Mouse (Mus musculus): ENCODE results near the gene Olfr802. TPM values are rescaled to one million over a fixed set of nuclear protein-coding genes. Genes with fewer than 3 reads are reported as not detected.

Gene Olfr802
- polyA plus RNA-seq, 1 experiment from 2014 or later: not detected

Small RNAs within 50 kb of the gene (microRNA-seq; reads per million reads assigned to microRNA genes)
- not detected for gene Gm24485

Other genes with a start within 250 kb of the Olfr802 start
- gene Olfr787, start 226.3 kb downstream of the Olfr802 start, polyA plus RNA-seq (2015; fragmentation: Nextera tagmentation; extraction: Ambion mirVana): not detected in 2 replicates
- not detected in 2 replicates for gene Olfr788, start 217.2 kb downstream of the Olfr802 start, polyA plus RNA-seq (2015; fragmentation: Nextera tagmentation; extraction: Ambion mirVana)
- not detected in 2 replicates for gene Olfr789, start 203.4 kb downstream of the Olfr802 start, polyA plus RNA-seq (2015; fragmentation: Nextera tagmentation; extraction: Ambion mirVana)
- not detected in 2 replicates for gene Olfr790, start 189.7 kb downstream of the Olfr802 start, polyA plus RNA-seq (2015; fragmentation: Nextera tagmentation; extraction: Ambion mirVana)
- not detected in 2 replicates for gene Olfr791, start 166.4 kb downstream of the Olfr802 start, polyA plus RNA-seq (2015; fragmentation: Nextera tagmentation; extraction: Ambion mirVana)
- not detected in 2 replicates for gene Olfr792, start 149.0 kb downstream of the Olfr802 start, polyA plus RNA-seq (2015; fragmentation: Nextera tagmentation; extraction: Ambion mirVana)
- not detected in 2 replicates for gene Olfr794, start 120.5 kb downstream of the Olfr802 start, polyA plus RNA-seq (2015; fragmentation: Nextera tagmentation; extraction: Ambion mirVana)
- not detected in 2 replicates for gene Olfr796, start 75.6 kb downstream of the Olfr802 start, polyA plus RNA-seq (2015; fragmentation: Nextera tagmentation; extraction: Ambion mirVana)
- gene Olfr798, start 60.2 kb downstream of the Olfr802 start, polyA plus RNA-seq (2015; fragmentation: Nextera tagmentation; extraction: Ambion mirVana): not detected in 2 replicates
- not detected in 2 replicates for gene Olfr799, start 50.7 kb downstream of the Olfr802 start, polyA plus RNA-seq (2015; fragmentation: Nextera tagmentation; extraction: Ambion mirVana)
- not detected in 2 replicates for gene Olfr800, start 30.5 kb downstream of the Olfr802 start, polyA plus RNA-seq (2015; fragmentation: Nextera tagmentation; extraction: Ambion mirVana)
- gene Olfr801, start 14.3 kb downstream of the Olfr802 start, polyA plus RNA-seq (2015; fragmentation: Nextera tagmentation; extraction: Ambion mirVana): not detected in 2 replicates
- not detected in 2 replicates for gene Olfr803, start 6.1 kb upstream of the Olfr802 start, polyA plus RNA-seq (2015; fragmentation: Nextera tagmentation; extraction: Ambion mirVana)
- not detected in 2 replicates for gene Olfr804, start 15.0 kb upstream of the Olfr802 start, polyA plus RNA-seq (2015; fragmentation: Nextera tagmentation; extraction: Ambion mirVana)
- gene Olfr805, start 41.2 kb upstream of the Olfr802 start, polyA plus RNA-seq (2015; fragmentation: Nextera tagmentation; extraction: Ambion mirVana): not detected in 2 replicates
- gene Olfr806, start 53.8 kb upstream of the Olfr802 start, polyA plus RNA-seq (2015; fragmentation: Nextera tagmentation; extraction: Ambion mirVana): not detected in 2 replicates
- gene Olfr807, start 69.6 kb upstream of the Olfr802 start, polyA plus RNA-seq (2015; fragmentation: Nextera tagmentation; extraction: Ambion mirVana): not detected in 2 replicates
- gene Olfr808, start 77.3 kb upstream of the Olfr802 start, polyA plus RNA-seq (2015; fragmentation: Nextera tagmentation; extraction: Ambion mirVana): not detected in 2 replicates
- gene Olfr809, start 86.5 kb upstream of the Olfr802 start, polyA plus RNA-seq (2015; fragmentation: Nextera tagmentation; extraction: Ambion mirVana): not detected in 2 replicates
- gene Olfr810, start 106.7 kb upstream of the Olfr802 start, polyA plus RNA-seq (2015; fragmentation: Nextera tagmentation; extraction: Ambion mirVana): not detected in 2 replicates
- gene Olfr811, start 116.2 kb upstream of the Olfr802 start, polyA plus RNA-seq (2015; fragmentation: Nextera tagmentation; extraction: Ambion mirVana): not detected in 2 replicates
- gene Olfr812, start 157.9 kb upstream of the Olfr802 start, polyA plus RNA-seq (2015; fragmentation: Nextera tagmentation; extraction: Ambion mirVana): not detected in 2 replicates
- gene Olfr813, start 167.2 kb upstream of the Olfr802 start, polyA plus RNA-seq (2015; fragmentation: Nextera tagmentation; extraction: Ambion mirVana): not detected in 2 replicates
- not detected in 2 replicates for gene Olfr814, start 191.7 kb upstream of the Olfr802 start, polyA plus RNA-seq (2015; fragmentation: Nextera tagmentation; extraction: Ambion mirVana)
- not detected in 2 replicates for gene Olfr815, start 217.7 kb upstream of the Olfr802 start, polyA plus RNA-seq (2015; fragmentation: Nextera tagmentation; extraction: Ambion mirVana)
- gene Olfr816, start 227.4 kb upstream of the Olfr802 start, polyA plus RNA-seq (2015; fragmentation: Nextera tagmentation; extraction: Ambion mirVana): not detected in 2 replicates